Mouse (Mus musculus) CH12.LX (cell line): Measurements from ENCODE around the gene Celsr3. TPM values are rescaled to one million over a fixed set of nuclear protein-coding genes. Genes with fewer than 3 reads are reported as not detected.
A peak's percentile ranks its signal among the peaks of the same experiment; 100 is the strongest.

Experiments
- DNase-seq: peaks from one replicate; pipeline ENCODE4 v3.0.0-alpha.2; 2013; ENCODE audit errors: extremely low read depth
- H3K27ac ChIP-seq: 2 replicates; pipeline ENCODE4 v1.5.1; 2012; ENCODE audit warnings: low read depth, mild to moderate bottlenecking, control low read depth, moderate library complexity; ENCODE audit not compliant: insufficient read depth
- H3K27me3 ChIP-seq: replicated peaks from 2 replicates; pipeline ENCODE3; 2012; ENCODE audit warnings: inconsistent platforms
- H3K36me3 ChIP-seq, 2 experiments: replicated peaks in 1 of 2; 2 replicates each; pipeline versions ENCODE3 to v1.6.1; 2012; ENCODE audit warnings: inconsistent platforms in 1 of 2, low read length in 1 of 2, mild to moderate bottlenecking in 1 of 2, mixed read lengths in 1 of 2, moderate library complexity in 1 of 2; ENCODE audit not compliant: control insufficient read depth in 1 of 2, insufficient read depth in 1 of 2
- H3K4me1 ChIP-seq, 2 experiments: 2 replicates each; pipeline ENCODE4 v1.6.1; 2012; ENCODE audit warnings: inconsistent platforms in 1 of 2, moderate library complexity in 1 of 2; ENCODE audit not compliant: insufficient read depth in 2 of 2, control insufficient read depth in 1 of 2
- H3K4me2 ChIP-seq: 2 replicates; pipeline ENCODE4 v1.6.1; 2012; ENCODE audit warnings: low read depth, mild to moderate bottlenecking, control low read depth; ENCODE audit not compliant: poor library complexity, insufficient read depth, severe bottlenecking
- H3K4me3 ChIP-seq, 3 experiments: fragments of 150-350 bp in 1 of 3; sonication (generic) in 1 of 3; replicated peaks in 1 of 3; 2 replicates each; pipeline versions ENCODE3 to v1.5.1; 2011 to 2012; ENCODE audit warnings: low read depth in 2 of 3, low read length in 2 of 3, mild to moderate bottlenecking in 2 of 3, moderate library complexity in 2 of 3, control low read depth in 1 of 3, improper control_type of control experiment in 1 of 3, inconsistent platforms in 1 of 3, mixed read lengths in 1 of 3; ENCODE audit not compliant: poor library complexity in 1 of 3
- H3K79me2 ChIP-seq: replicated peaks from 2 replicates; pipeline ENCODE4 v1.6.1; 2012; ENCODE audit warnings: mild to moderate bottlenecking, moderate library complexity; ENCODE audit not compliant: control insufficient read depth, poor library complexity, insufficient read depth, severe bottlenecking; ENCODE audit errors: extremely low read depth
- H3K9ac ChIP-seq: 2 replicates; pipeline ENCODE4 v1.6.1; 2012; ENCODE audit warnings: low read depth, mild to moderate bottlenecking, control low read depth, moderate library complexity; ENCODE audit not compliant: insufficient read depth
- H3K9me3 ChIP-seq: replicated peaks from 2 replicates; pipeline ENCODE3; 2012; ENCODE audit warnings: low read length, inconsistent platforms, mixed read lengths
- BHLHE40 ChIP-seq: IDR thresholded peaks from 2 replicates; pipeline ENCODE4 v1.6.1; 2011; ENCODE audit warnings: mild to moderate bottlenecking, low read depth, low read length, improper control_type of control experiment
- CHD2 ChIP-seq: IDR thresholded peaks from 2 replicates; pipeline ENCODE4 v1.6.1; 2011; ENCODE audit warnings: low read length, improper control_type of control experiment
- EP300 ChIP-seq: IDR thresholded peaks from 2 replicates; pipeline ENCODE4 v1.6.1; 2011; ENCODE audit warnings: low read length, improper control_type of control experiment
- ETS1 ChIP-seq: conservative IDR thresholded peaks from 2 replicates; pipeline ENCODE4 v1.6.1; 2012; ENCODE audit warnings: low read depth, mild to moderate bottlenecking, inconsistent platforms, low read length, improper control_type of control experiment, moderate library complexity
- GABPA ChIP-seq: IDR thresholded peaks from 2 replicates; pipeline ENCODE4 v1.6.1; 2012; ENCODE audit warnings: low read depth, low read length, improper control_type of control experiment, inconsistent platforms; ENCODE audit not compliant: insufficient replicate concordance
- IRF4 ChIP-seq: IDR thresholded peaks from 2 replicates; pipeline ENCODE4 v1.6.1; 2014; ENCODE audit warnings: low read depth, mild to moderate bottlenecking, inconsistent platforms, low read length, improper control_type of control experiment
- JUND ChIP-seq: conservative IDR thresholded peaks from 2 replicates; pipeline ENCODE4 v1.6.1; 2011; ENCODE audit warnings: low read depth, low read length, improper control_type of control experiment
- MAZ ChIP-seq: IDR thresholded peaks from 2 replicates; pipeline ENCODE4 v1.6.1; 2012; ENCODE audit warnings: low read depth, mild to moderate bottlenecking, inconsistent platforms, low read length, improper control_type of control experiment, moderate library complexity
- MEF2A ChIP-seq: IDR thresholded peaks from 2 replicates; pipeline ENCODE4 v1.6.1; 2014; ENCODE audit warnings: low read depth, mild to moderate bottlenecking, inconsistent platforms, low read length, improper control_type of control experiment, borderline replicate concordance
- MXI1 ChIP-seq: IDR thresholded peaks from 2 replicates; pipeline ENCODE4 v1.6.1; 2011; ENCODE audit warnings: mild to moderate bottlenecking, low read depth, low read length, improper control_type of control experiment
- NRF1 ChIP-seq: IDR thresholded peaks from 2 replicates; pipeline ENCODE4 v1.6.1; 2014; ENCODE audit warnings: low read depth, mild to moderate bottlenecking, inconsistent platforms, low read length, improper control_type of control experiment, moderate library complexity
- POLR2AphosphoS2 ChIP-seq: IDR thresholded peaks from 2 replicates; pipeline ENCODE4 v1.6.1; 2011; ENCODE audit warnings: low read depth, low read length, improper control_type of control experiment
- RAD21 ChIP-seq: IDR thresholded peaks from 2 replicates; pipeline ENCODE4 v1.6.1; 2011; ENCODE audit warnings: low read depth, mild to moderate bottlenecking, low read length, improper control_type of control experiment, moderate library complexity
- SIN3A ChIP-seq: IDR thresholded peaks from 2 replicates; pipeline ENCODE4 v1.6.1; 2012; ENCODE audit warnings: low read length, improper control_type of control experiment, inconsistent platforms
- SMC3 ChIP-seq: IDR thresholded peaks from 2 replicates; pipeline ENCODE4 v1.6.1; 2011; ENCODE audit warnings: low read depth, low read length, improper control_type of control experiment
- TBP ChIP-seq: conservative IDR thresholded peaks from 2 replicates; pipeline ENCODE4 v1.6.1; 2011; ENCODE audit warnings: low read depth, low read length, improper control_type of control experiment
- TCF12 ChIP-seq: IDR thresholded peaks from 2 replicates; pipeline ENCODE4 v1.6.1; 2014; ENCODE audit warnings: low read depth, mild to moderate bottlenecking, inconsistent platforms, low read length, improper control_type of control experiment
- ZC3H11A ChIP-seq: IDR thresholded peaks from 2 replicates; pipeline ENCODE4 v1.6.1; 2012; ENCODE audit warnings: low read depth, mild to moderate bottlenecking, inconsistent platforms, low read length, improper control_type of control experiment
- ZNF384 ChIP-seq: IDR thresholded peaks from 2 replicates; pipeline ENCODE4 v1.6.1; 2012; ENCODE audit warnings: low read depth, low read length, improper control_type of control experiment, inconsistent platforms
- dilution Hi-C: fragments of 300-500 bp; cut with MboI; formaldehyde crosslinking; loops from 2 replicates; pipeline ENCODE4 v1.14.3; 2020; ENCODE audit warnings: low sequenced_read_pairs; ENCODE audit not compliant: extremely low pct_unique_long_range_greater_than_20kb, extremely low pct_ligation_motif_present
- in situ Hi-C: fragments of 300-500 bp; cut with MboI; formaldehyde crosslinking; loops from 3 replicates; pipeline ENCODE4 v1.14.3; 2019; ENCODE audit warnings: low sequenced_read_pairs, low pct_ligation_motif_present, low pct_unique_long_range_greater_than_20kb, mixed read lengths
- polyA plus RNA-seq: library from polyadenylated mRNA; unstranded; fragments of >175 nt; gene quantifications from 2 replicates; pipeline ENCODE4 v1.2.1, GENCODE M21; 2012; ENCODE audit warnings: low read depth; ENCODE audit not compliant: insufficient read length
- total RNA-seq, 2 experiments: library from RNA; depleted of rRNA; stranded (reverse); fragments of 300-350 nt in 1 of 2; fragments of >200 nt in 1 of 2; gene quantifications; 2 replicates each; pipeline ENCODE4 v1.2.3; 2012 to 2014

The Celsr3 gene
- total and polyA plus RNA-seq, 3 experiments: 0.04 TPM; not detected in 2

DNA sequence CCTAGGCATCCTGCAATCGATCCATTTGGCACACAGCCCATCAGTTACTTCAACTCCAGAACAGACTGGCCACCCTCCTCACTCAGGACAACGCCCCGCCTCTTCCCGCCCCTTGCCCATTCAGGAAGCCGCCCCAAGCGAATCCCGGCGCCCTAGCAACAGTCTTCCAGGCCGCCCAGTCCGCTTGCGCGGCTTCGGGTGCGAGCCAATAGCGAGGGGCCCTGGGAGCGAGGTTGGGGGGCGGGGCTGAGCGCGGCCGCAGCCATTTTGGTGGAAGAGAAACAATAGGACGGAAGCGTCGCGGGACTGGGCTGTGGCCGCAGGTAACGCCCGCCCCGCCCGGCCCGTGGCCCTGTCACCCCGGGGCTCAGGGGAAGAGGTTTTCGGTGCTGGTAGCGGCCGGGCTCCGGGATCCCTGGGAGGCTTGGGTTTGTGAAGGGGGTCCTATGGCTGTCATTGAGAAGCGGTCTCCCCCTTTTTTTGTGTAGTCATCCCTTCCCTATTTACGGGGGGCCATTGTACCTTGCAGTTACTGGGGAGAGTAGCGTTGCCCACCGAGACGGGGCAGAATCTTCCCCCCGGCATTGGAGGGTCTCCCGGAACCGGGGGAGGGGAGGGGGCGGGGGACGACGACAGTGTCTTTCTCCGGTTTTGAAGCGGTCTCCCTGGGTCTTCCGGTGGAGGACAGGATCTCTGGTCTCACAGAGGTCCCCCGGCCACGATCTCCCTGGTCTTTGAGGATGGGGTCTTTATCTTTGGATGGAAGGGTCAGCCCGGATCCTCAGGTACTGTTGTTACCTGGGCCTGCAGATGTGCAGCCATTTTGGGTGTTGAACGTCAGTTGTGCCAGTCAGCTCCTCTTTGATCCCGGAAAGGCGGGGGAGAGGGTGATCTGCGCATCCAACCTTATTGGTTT lies 42.3 kb upstream of the Celsr3 start, which contains the start of gene Ip6k2 (continued):
- TF ChIP-seq JUND (no peak), SMC3 (no peak), TBP (no peak), ZNF384 (peak; percentile 46; the same call in 1 of the 2 replicates), NRF1 (peak; percentile 87), ZC3H11A (no peak), POLR2AphosphoS2 (no peak)

DNA sequence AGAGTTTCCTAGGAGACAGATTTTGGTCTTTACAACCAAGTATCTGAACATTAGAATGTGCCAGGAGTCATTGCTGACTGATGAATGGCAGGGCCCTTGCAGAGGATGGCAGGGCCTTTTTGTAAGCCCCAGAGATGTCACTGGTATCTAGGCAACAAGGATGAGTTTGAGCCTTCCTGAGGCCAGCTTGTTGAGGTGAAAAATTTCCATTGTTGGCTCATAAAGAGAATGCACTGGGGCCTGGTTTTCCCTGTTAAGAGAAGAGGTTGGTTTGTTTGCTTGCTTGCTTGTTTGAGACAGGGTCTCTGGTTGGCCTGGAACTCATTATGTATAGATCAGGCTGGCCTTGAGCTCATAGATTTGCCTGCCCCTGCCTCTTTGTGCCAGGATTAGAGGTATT lies 40.7 kb upstream of the Celsr3 start:
- H3K36me3 ChIP-seq: peaks cover 4 to 25% of the 10 kb centered on the region in 2 experiments
- dilution Hi-C loops: no loop called here
- peaks cover 57% of the 10 kb centered on the region for H3K79me2 ChIP-seq
- H3K9me3 ChIP-seq: no peaks in the 10 kb centered on the region
- peaks cover 31 to 69% of the 10 kb centered on the region in 2 experiments for H3K4me1 ChIP-seq
- H3K27ac ChIP-seq: no peak overlapping the region
- TF ChIP-seq ZNF384: no peak
- peak; percentile 90 for TF ChIP-seq IRF4
- peak; percentile 61; the same call in 1 of the 2 replicates for TF ChIP-seq ETS1
- TF ChIP-seq POLR2AphosphoS2: no peak
- TF ChIP-seq CHD2: no peak
- 0 out of 2 replicates have a peak, but pooled peaks have one; percentile 26 for TF ChIP-seq MXI1
- no peak for TF ChIP-seq TBP
- TF ChIP-seq MEF2A: peak; percentile 57; the same call in 1 of the 2 replicates
- 0 out of 2 replicates have a peak, but pooled peaks have one; percentile 16 for TF ChIP-seq TCF12
- peak; percentile 42 for TF ChIP-seq BHLHE40
- TF ChIP-seq RAD21: no peak
- peak; percentile 71 for TF ChIP-seq EP300
- no peak for TF ChIP-seq GABPA
- 0 out of 2 replicates have a peak, but pooled peaks have one; percentile 16 for TF ChIP-seq MAZ
- peak; percentile 39; the same call in 1 of the 2 replicates for TF ChIP-seq SIN3A
- H3K9ac ChIP-seq: peak overlapping the region; percentile 51
- in situ Hi-C loops: no loop called here
- peaks cover 2% of the 10 kb centered on the region for H3K27me3 ChIP-seq
- peak overlapping the region; percentile 91 for H3K4me2 ChIP-seq
- H3K4me3 ChIP-seq: peak overlapping the region in 1 of 3 experiments; percentile 93
- peak; percentile 62 for DNase-seq
